Mouse (Mus musculus) frontal cortex, postnatal 14 days (tissue): Measurements from ENCODE around the gene Actrt3.

Experiments used
- DNase-seq, 2 experiments: peaks; one replicate each; pipeline ENCODE4 v3.0.0; 2022; ENCODE audit warnings: low spot score in 2 of 2

The Actrt3 gene

DNA sequence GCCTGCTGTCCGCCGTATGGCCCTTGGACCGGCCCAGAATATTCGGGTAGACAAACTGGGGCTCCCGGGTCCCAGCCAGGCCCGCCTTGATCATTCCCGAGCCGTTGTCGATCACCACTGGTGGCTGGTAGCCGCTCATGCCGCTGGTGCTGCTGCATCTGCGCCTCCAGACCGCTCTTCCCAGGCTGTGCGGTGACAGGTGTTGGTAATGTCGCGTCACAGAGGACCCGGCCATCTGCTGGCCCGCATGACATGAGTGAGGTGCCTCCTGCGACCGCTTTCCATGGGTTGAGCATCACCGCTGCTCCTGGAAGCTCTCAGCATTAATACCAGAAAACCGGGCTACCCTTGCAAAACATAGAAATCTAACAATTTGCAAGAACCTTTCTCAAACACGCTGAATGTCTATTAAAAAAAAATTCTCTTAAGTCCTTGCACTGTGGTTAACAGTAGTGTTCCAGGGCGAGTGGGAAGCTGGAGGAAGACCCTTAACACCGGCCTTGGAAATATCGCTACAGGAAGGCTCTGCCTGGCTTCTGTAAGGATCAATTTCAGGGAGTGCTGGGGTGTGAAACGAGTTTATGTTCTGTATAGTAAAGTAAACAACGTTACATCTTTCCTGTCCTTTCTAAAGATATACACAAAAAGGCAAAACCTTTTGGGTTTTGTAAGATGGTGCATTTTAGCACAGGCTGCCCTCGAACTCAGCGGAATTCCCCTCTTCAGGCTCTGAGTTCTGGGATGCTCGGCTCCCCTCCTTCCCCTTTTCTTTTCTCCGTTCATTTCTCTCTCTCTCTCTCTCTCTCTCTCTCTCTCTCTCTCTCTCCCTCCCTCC is at the start of gene Actrt3:
Gene Actrt3, minus strand, starts transcription at position 229 of the 835 bp plus-strand sequence.
- DNase-seq: peak in 1 of 2 experiments; percentile 39

- DNase-seq: no peak
Observed at GRCm38 (mm10) chr3:30648466-30648865, 48.7 kb upstream of the Actrt3 start.

- peak; percentile 13 to 15 for DNase-seq
Observed at GRCm38 (mm10) chr3:30647440-30648090, 47.8 kb upstream of the Actrt3 start, which contains the start of gene Lrrc34. TSS of gene Lrrc34 (minus strand) at chr3:30647869.

DNA sequence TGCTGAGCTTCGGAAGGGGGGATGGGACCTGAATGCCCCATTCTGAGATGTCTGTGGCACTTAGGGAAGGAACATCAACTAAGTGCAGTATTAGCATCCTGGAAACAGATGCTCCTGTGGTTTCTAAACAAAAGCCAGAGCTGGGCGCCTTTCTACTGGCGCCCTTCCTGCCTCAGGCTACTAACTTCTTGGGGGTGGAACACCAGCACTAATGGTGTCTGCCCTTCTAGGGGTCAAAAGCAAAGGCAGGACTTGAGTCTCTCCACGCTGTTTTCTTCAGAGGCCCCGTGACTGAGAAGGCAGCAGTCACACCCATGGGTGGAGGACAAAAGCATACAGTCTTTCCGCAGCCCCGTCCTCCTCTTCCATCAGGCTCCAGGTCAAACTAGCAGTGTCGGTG is 47.0 kb upstream of the Actrt3 start:
- DNase-seq: no peak

- DNase-seq: no peak
Observed at GRCm38 (mm10) chr3:30644207-30644606, 44.5 kb upstream of the Actrt3 start, which contains the start of gene Lrriq4. TSS of gene Lrriq4 (plus strand) at chr3:30644507.

- no peak for DNase-seq
Observed at GRCm38 (mm10) chr3:30635629-30636028, 35.9 kb upstream of the Actrt3 start.

GRCm38 (mm10) chr3:30633681-30634080 is 33.9 kb upstream of the Actrt3 start:
- DNase-seq: no peak

DNA sequence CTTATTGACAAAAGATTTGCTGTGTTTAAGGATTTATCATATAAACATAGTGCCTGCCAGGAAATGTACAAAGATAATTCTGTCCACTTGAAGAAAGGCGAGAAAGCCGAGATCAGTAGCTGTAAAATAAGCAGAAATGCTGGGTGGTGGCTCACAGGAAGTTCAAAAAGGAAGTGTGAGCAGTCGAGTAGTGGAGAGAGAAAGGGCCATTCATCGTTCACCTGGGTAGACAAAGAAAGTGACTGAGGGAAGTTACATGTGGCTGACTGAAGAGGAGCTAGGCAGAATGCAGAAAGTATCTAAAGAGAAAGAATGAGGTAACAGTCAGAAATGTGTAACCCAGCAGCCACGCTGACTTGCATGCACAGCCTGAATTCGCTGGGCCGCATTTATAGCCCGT is 20.4 kb upstream of the Actrt3 start:
- DNase-seq: no peak

DNA sequence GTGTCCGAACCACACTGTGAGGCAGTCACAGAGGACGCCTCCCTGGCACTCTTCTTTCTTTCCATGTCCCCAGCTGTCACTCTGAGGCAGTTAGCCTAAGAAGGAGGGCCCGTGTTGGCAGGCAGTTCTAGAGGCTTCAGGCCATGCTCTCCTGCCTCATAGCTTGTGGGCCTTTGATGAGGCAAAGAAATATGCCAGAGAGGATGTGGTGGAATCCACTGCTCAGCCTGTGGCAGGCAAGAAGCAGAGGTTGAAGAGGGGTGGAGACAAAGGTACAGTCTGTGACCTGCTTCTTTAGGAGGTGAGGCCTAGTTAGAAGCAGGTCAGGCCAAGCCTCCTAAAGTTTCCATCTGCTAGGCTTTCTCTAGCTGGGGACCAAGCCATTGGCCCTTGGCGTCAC is 11.2 kb upstream of the Actrt3 start:
- no peak for DNase-seq

DNA sequence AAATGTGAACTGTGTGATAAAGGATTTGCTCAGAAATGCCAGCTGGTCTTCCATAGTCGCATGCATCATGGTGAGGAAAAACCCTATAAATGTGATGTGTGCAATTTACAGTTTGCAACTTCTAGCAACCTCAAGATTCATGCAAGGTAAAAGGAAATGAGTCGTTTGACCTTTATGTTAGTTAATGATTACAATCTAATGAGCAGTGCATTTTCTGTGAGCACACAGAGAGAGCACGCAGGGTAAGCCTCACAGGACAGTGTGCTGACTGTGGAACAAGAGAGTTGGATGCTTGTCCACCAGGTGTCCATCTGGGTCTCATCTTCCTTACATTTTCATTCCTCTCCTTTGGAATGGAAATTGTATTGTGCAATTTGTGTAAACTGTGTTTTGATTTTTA is 9.3 kb upstream of the Actrt3 start:
- no peak for DNase-seq

GRCm38 (mm10) chr3:30603256-30603655 is 3.5 kb upstream of the Actrt3 start:
- DNase-seq: no peak

DNA sequence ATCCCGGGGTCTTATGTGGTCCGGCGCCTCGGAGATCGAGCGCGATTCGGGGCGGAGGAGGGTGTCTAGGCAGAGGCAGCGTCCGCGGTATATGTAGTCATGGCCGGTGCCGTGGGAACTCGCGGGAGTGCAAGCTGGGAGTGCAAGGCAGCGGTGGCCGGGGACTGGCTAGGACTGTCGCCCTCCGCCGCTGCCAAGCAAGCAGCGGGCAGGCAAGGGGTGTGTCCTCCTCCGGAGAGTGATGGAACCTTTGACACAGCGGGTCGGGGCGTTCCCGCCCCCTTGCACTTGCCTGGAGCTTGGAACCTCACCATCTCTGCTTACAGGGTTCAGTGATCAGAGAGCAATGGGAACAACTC is 3.0 kb upstream of the Actrt3 start:
- no peak for DNase-seq

- DNase-seq: peak; percentile 95 to 96
Observed at GRCm38 (mm10) chr3:30602065-30602739, 2.5 kb upstream of the Actrt3 start, which contains the start of gene Mynn. TSS of gene Mynn (plus strand) at chr3:30602065.

DNA sequence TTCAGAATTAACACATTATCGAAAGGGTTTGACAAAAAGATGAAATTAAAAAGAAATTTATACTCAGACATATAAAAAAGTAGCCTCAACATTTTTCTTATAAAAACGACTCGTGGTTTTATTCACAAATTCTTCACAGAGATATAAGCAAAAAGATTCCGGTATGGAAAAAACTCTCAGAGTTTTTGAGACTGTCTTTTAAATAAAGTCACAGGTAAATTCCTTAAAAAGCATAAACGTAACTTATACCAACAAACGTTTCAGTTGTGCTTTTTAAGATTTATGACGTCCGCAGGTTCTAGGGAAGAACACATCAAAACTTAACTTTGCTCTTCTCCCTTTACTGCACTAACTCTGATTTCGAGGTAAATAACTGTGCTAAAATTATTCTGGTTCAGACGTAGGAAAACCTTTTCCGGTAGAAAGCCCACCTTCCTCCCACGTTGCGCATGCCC is 1.9 kb upstream of the Actrt3 start:
- DNase-seq: no peak

GRCm38 (mm10) chr3:30601175-30601574 is 1.4 kb upstream of the Actrt3 start:
- DNase-seq: peak; percentile 73 to 88

GRCm38 (mm10) chr3:30600717-30601116 is 978 bp upstream of the Actrt3 start:
- peak in 1 of 2 experiments; percentile 40 for DNase-seq

DNA sequence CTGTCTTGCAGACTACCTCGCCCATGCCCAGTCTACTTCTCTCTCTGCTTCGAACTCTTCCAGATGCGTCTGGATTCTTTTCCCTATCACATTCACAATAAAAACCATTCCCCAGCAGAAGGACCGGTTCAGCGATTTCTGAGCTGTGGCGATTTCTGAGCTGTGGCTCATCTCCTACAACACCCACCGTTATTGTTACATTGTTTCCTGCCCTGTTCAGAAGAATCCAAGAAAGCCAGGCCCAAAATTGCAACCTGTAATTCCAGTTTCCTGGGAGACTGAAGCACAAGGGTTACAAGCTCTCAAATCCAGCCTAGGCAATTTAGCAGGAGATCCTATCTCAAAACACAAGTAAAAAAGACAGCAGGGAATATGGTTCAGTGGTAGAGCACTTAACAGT is 2.5 kb downstream of the Actrt3 start:
- no peak for DNase-seq

- DNase-seq: peak in 1 of 2 experiments; percentile 17
Observed at GRCm38 (mm10) chr3:30595111-30595832, 4.5 kb downstream of the Actrt3 start.

DNA sequence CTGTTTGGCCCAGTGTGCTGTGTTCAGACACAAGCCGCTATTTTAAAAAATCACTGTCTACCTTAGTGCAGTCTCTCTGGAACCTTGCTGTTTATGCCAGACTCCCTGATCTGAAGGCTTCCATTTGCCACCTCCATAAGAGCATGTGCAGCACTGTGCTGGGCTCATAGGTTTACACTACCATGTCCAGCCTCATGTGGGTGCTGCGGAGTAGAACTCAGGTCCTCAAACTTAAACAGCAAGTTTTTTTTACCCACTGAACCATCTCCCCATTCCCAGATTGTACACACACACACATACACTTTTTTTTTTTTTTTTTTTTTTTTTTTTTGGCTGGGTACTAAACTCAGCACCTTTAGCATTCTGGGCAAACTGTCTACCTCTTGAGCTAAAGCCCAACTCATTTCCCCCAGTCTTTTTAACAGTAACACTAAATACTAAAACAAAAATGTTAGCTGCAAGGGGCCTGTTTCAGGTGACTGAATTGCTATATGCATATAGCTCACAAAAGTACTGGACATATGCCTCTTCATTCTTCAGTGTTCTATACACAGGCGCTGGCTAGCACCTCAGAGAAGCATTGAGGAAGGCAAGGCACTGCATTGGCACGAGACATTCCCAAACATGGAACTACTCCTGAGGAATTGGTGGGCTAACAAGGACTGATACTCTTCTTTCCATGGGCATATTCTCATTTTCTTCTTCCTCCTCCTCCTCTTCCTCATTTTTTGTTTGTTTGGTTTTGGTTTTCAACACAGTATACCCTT is 5.8 kb downstream of the Actrt3 start:
- no peak for DNase-seq

GRCm38 (mm10) chr3:30592418-30592853 is 7.3 kb downstream of the Actrt3 start:
- no peak for DNase-seq

GRCm38 (mm10) chr3:30588865-30589264 is 10.9 kb downstream of the Actrt3 start:
- no peak for DNase-seq
